Mouse (Mus musculus) left cerebral cortex, postnatal 25 days (tissue): ENCODE data around the gene Kcnh2. TPM values are rescaled to one million over a fixed set of nuclear protein-coding genes. Genes with fewer than 3 reads are reported as not detected.

ENCODE experiments used
- DNase-seq, 2 experiments: peaks; one replicate each; pipeline ENCODE4 v3.0.0; 2022; ENCODE audit warnings: low spot score in 2 of 2, mixed read lengths in 1 of 2
- intact Hi-C: fragments of 180-260 bp; cut with DNase I; formaldehyde crosslinking; loops from one replicate; pipeline ENCODE4 v1.15.1; 2025
- total RNA-seq, 2 experiments: library from RNA; stranded (reverse); gene quantifications; 2 replicates each; pipeline ENCODE4 v1.2.3; 2021

Kcnh2 gene
- total RNA-seq, 2 experiments from 2014 or later = 22.5 to 30.1 TPM

DNA sequence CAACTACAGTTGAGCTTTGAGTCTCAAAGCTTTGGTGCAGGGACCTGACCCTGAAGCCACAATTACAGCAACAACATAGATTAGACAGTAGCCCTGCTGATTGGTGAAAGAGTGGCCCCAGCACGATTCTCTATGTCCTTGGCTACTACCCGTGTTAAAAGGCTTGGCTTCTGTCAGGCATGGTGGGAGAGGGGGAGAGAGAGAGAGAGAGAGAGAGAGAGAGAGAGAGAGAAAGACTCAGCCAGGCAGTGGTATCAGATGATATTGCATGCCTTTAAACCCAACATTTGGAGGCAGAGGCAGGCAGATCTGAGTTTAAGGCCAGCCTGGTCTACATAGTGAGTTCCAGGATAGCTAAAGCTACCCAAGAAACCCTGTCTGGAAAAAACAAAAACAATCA, 30.6 kb upstream of the Kcnh2 start:
- no peak for DNase-seq
- intact Hi-C loops = no loop called here

GRCm38 (mm10) chr5:24381486-24381885, 30.1 kb upstream of the Kcnh2 start:
- DNase-seq = no peak
- intact Hi-C loops = no loop called here

DNA sequence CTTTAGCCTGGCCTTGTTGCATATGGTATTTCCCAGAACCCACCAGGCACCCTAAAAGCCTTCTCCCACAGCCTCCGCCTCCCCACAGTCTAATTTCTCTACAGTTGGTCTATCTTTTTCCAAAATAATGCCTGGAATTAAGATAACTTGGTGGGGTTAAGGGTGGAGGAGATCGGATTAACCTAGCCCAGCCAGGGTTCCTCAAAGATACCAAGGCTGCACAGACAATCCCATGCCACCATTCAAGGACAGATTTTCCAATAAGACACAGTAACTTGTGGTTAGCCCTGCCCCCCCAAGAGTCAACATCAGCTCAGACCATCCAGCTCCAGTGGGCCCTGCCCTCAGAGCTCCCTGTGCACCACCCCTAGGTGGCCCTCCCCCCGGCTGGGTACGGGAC, 29.1 kb upstream of the Kcnh2 start:
- no peak for DNase-seq
- intact Hi-C loops = no loop called here

DNA sequence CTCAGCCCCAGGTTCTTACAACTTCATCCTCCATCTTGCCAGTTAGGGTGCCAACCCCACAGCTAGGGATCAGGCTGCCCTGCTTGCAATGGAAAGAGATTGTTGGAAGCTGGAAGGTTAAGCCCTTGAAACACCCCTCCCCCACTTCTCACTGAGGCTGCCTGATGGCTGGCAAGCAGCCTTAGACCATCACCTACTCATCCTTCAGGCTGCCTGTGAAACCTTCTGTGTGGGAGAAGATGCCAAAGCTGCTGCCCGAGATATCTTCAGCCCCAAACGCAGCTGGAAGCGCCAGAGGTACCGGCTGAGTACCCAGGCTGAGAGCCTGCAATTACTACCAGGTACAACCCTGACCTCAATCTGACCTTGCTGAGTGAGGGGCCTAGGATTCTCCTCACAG, 28.1 kb upstream of the Kcnh2 start:
- intact Hi-C loops = no loop called here
- peak; percentile 26 to 54 for DNase-seq

GRCm38 (mm10) chr5:24378700-24379099, 27.3 kb upstream of the Kcnh2 start:
- intact Hi-C loops = no loop called here
- no peak for DNase-seq

GRCm38 (mm10) chr5:24374666-24375328, 23.4 kb upstream of the Kcnh2 start:
- intact Hi-C loops = no loop called here
- no peak for DNase-seq

GRCm38 (mm10) chr5:24374216-24374615, 22.8 kb upstream of the Kcnh2 start:
- intact Hi-C loops = no loop called here
- DNase-seq = no peak

DNA sequence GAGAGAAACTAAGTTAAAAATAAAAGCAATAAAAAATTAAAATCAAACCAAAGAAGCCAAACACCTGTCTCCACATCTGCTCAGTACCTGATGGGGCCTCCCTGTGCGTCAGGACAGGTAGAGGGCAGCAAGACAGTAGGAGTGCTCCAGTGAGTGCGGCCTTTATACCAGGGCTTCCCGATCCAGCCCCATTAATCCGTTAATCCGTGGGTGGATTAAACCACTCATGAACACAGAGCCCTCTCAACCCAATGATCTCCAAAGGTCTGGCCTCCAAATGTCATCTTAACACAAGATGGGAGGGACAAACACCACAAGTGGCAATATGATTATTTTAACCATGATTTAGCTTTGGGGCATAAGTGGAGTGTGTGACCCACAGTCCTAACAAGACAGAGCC, 22.4 kb upstream of the Kcnh2 start:
- DNase-seq = no peak
- intact Hi-C loops = no loop called here

- intact Hi-C loops = no loop called here
- no peak for DNase-seq
Observed at GRCm38 (mm10) chr5:24369767-24370166, 18.4 kb upstream of the Kcnh2 start.

- intact Hi-C loops = no loop called here
Observed at GRCm38 (mm10) chr5:24366426-24366825, 15.0 kb upstream of the Kcnh2 start.

GRCm38 (mm10) chr5:24365528-24365927, 14.1 kb upstream of the Kcnh2 start:
- intact Hi-C loops = no loop called here

More at GRCm38 (mm10) chr5:24366426-24366825, 15.0 kb upstream of the Kcnh2 start:
- no peak for DNase-seq

GRCm38 (mm10) chr5:24364963-24365362, 13.6 kb upstream of the Kcnh2 start:
- intact Hi-C loops = loop anchor here (5.0 kb wide), 1 partner anchor 198 kb away; no protein-coding TSS in a partner anchor
- no peak for DNase-seq

More at GRCm38 (mm10) chr5:24365528-24365927, 14.1 kb upstream of the Kcnh2 start:
- DNase-seq = no peak

DNA sequence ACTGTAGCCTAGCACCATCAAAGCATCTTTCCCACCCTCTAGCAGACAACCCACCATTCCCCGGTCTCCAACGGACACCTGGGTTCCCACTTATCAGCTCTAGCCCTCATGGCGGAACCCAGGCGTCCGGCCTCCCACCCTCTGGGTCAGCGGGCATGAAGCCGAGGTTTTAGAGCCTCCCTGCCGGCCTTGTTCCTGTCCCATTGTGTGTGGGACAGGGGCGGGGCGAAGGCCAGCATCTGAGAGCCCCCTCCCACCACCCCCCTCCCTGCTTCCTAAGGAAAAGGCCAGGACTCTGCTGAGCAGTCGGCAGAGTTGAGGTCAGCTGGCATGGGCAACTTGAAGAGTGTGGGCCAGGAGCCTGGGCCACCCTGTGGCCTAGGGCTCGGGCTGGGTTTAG, 13.1 kb upstream of the Kcnh2 start, which contains the start of gene Nos3:
Gene Nos3, plus strand, starts transcription at position 303 of the 400 bp plus-strand sequence.
- DNase-seq = no peak
- intact Hi-C loops = loop anchor here (5.0 kb wide), 1 partner anchor 197 kb away; no protein-coding TSS in a partner anchor

DNA sequence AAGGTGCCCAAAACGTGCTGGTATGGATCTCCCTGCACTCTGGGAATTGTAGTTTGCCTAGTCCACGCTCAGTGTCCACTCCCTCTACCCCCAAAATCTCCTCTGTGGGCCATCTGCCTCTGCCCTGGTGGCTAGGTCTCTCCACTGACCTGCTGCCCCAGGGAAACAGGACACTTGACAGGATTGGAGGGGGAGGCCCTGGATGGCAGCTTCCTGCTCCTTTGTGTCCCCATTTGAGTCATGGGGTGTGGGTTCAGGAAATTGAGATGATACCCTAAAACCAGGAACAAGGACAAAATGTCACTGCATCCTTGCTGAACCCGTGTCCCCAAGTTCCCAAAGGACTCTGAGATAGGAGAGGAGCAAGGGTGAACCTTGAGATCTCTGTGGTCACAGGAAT, 12.7 kb upstream of the Kcnh2 start:
- intact Hi-C loops = loop anchor here (5.0 kb wide), 1 partner anchor 197 kb away; no protein-coding TSS in a partner anchor
- DNase-seq = no peak

- intact Hi-C loops = loop anchor here (5.0 kb wide), 1 partner anchor 196 kb away; no protein-coding TSS in a partner anchor
- DNase-seq = no peak
Observed at GRCm38 (mm10) chr5:24363467-24363866, 12.1 kb upstream of the Kcnh2 start.

GRCm38 (mm10) chr5:24360792-24361454, 9.5 kb upstream of the Kcnh2 start:
- intact Hi-C loops = loop anchor here (1.0 to 5.0 kb wide), 3 partner anchors 26 to 194 kb away; no protein-coding TSS in a partner anchor

GRCm38 (mm10) chr5:24357461-24357860, 6.1 kb upstream of the Kcnh2 start:
- DNase-seq = no peak
- intact Hi-C loops = no loop called here

More at GRCm38 (mm10) chr5:24360792-24361454, 9.5 kb upstream of the Kcnh2 start:
- DNase-seq = peak; percentile 84 to 89

DNA sequence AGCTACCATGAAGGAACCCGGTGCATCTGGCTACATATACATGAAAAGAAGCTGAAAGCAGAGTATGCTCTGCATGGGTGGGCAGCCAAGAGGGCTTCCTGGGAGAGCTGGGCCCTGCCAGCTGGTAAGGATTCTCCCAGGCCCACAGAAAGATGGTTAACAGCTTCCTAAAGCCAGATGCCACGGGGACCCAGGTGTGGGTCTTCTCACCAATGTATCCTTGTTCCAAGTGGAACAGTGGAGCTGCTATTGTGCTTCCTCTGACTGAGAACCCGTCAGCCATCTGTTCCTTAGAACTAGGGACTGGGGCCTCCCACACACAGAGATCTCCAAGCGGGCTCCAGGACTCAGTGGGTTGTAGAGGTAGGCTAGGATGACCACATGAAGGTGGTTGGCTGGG, 5.4 kb upstream of the Kcnh2 start:
- peak in 1 of 2 experiments; percentile 66 for DNase-seq
- intact Hi-C loops = no loop called here

- DNase-seq = no peak
- intact Hi-C loops = loop anchor here (5.0 kb wide), 1 partner anchor 34 kb away; no protein-coding TSS in a partner anchor
Observed at GRCm38 (mm10) chr5:24353327-24353726, 1.9 kb upstream of the Kcnh2 start.

DNA sequence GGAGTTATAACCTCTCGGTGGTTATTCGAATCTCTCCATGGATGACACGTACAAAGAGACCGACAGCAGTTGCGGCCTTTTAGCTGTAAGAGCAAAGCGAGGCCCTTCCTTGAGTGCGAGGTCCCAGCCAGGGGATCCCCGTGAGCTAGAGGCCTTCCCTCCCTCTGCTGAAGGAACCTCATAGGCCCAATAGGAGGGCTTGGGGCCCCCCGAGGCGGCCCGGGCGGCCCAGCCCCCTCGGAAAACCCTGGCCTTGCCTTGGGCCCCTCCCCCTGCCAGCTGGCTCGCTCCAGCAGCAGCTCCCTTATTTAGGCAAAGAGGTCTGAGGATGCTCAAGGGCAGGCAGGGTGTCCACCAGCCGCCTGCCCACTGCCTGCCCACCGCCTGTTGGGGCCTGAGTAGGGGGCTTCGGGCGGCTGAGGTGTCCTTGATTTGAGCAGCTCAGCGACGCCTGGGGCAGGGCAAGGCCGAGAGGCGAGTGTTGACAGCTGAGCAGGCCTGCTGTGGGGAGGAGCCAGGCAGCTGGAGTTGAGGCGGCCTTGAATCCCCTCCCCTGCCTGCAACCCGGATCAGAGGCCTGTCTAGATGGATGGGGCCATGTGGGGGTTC, 951 bp upstream of the Kcnh2 start:
- DNase-seq = no peak
- intact Hi-C loops = loop anchor here (5.0 kb wide), 1 partner anchor 35 kb away; no protein-coding TSS in a partner anchor
